Mouse (Mus musculus) midbrain, embryonic 10.5 days (tissue): ENCODE data around the gene Olfr1195. TPM values are rescaled to one million over a fixed set of nuclear protein-coding genes. Genes with fewer than 3 reads are reported as not detected.
"Not testable (repeated sequence)": the region's sequence is repeated elsewhere in the genome, so short reads cannot be mapped to it uniquely, and the experiment has no call there.

Experiments
- DNase-seq: peaks from one replicate; pipeline ENCODE4 v3.0.0-alpha.2; 2017; ENCODE audit warnings: low spot score
- H3K27ac ChIP-seq: fragments of 300-500 bp; sonication (generic); replicated peaks from 2 replicates; pipeline ENCODE4 v1.5.1; 2016; ENCODE audit warnings: mild to moderate bottlenecking
- H3K27me3 ChIP-seq: fragments of 300-500 bp; sonication (generic); 2 replicates; pipeline ENCODE4 v1.6.1; 2016; ENCODE audit warnings: low read depth, mild to moderate bottlenecking; ENCODE audit not compliant: poor library complexity, severe bottlenecking
- H3K36me3 ChIP-seq: fragments of 300-500 bp; sonication (generic); 2 replicates; pipeline ENCODE4 v1.6.1; 2016; ENCODE audit warnings: mild to moderate bottlenecking, moderate library complexity
- H3K4me1 ChIP-seq: fragments of 300-500 bp; sonication (generic); 2 replicates; pipeline ENCODE4 v1.6.1; 2016
- H3K4me3 ChIP-seq: fragments of 300-500 bp; sonication (generic); 2 replicates; pipeline ENCODE4 v1.5.1; 2016; ENCODE audit warnings: mild to moderate bottlenecking, moderate library complexity
- H3K9me3 ChIP-seq: fragments of 300-500 bp; sonication (generic); replicated peaks from 2 replicates; pipeline ENCODE4 v1.6.1; 2016; ENCODE audit warnings: mild to moderate bottlenecking
- WGBS: fragments of 180-500 bp; shearing (Covaris S2); methylation state at CpG from one replicate; pipeline ENCODE4 v1.1.7; 2016; 5-methylcytosine and 5-hydroxymethylcytosine counted together
- polyA plus RNA-seq: library from polyadenylated mRNA; unstranded; fragments of >200 nt; fragmentation: Nextera tagmentation; extraction: Ambion mirVana; gene quantifications from 2 replicates; pipeline ENCODE4 v1.2.1, GENCODE M21; 2016

The Olfr1195 gene
- not detected in 2 replicates for polyA plus RNA-seq

DNA sequence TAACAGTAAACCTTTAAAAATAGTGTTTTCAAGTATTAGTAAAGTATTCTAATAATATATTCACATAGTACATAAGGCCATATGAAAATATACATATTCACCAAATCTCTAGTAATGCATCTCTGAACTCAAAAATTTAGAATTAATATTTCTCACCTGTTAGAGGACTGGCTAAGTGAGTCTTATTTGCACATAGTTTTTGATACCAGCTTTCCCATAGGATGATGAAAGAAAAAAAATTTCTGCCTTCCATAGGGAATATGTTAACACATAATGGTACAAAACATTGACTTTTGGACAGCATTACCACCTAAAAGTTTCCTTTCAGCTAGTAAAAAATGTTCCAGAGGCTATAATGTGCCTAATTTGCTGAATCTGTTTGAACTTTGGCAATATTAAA is at the start of gene Olfr1195:
Gene Olfr1195 (minus strand): TSS at position 101 of the 400 bp plus-strand sequence.
- H3K36me3 ChIP-seq: no peaks in the 10 kb centered on the region
- H3K27ac ChIP-seq: no peak within 1 kb of the TSS
- H3K27me3 ChIP-seq: no peaks in the 10 kb centered on the region
- H3K4me3 ChIP-seq: no peak within 1 kb of the TSS
- H3K9me3 ChIP-seq: no peaks in the 10 kb centered on the region
- no peak for DNase-seq
- no peaks in the 10 kb centered on the region for H3K4me1 ChIP-seq

GRCm38 (mm10) chr2:88732266-88732665 is 43.3 kb upstream of the Olfr1195 start, which contains the start of gene Olfr1197:
TSS of gene Olfr1197 (minus strand) at chr2:88732366.
- H3K27ac ChIP-seq: no peak within 1 kb of the TSS
- H3K4me3 ChIP-seq: no peak within 1 kb of the TSS
- no peaks in the 10 kb centered on the region for H3K9me3 ChIP-seq
- no peaks in the 10 kb centered on the region for H3K36me3 ChIP-seq
- DNase-seq: no peak
- H3K27me3 ChIP-seq: no peaks in the 10 kb centered on the region
- no peaks in the 10 kb centered on the region for H3K4me1 ChIP-seq
- 83% methylated on average over 1 of the region's 1 CpGs for WGBS

GRCm38 (mm10) chr2:88704497-88704896 is 15.5 kb upstream of the Olfr1195 start, which contains the start of gene Olfr1196:
TSS of gene Olfr1196 (minus strand) at chr2:88704597.
- H3K27ac ChIP-seq: no peak within 1 kb of the TSS
- DNase-seq: no peak
- no peaks in the 10 kb centered on the region for H3K27me3 ChIP-seq
- no peak within 1 kb of the TSS for H3K4me3 ChIP-seq
- no peaks in the 10 kb centered on the region for H3K4me1 ChIP-seq
- 88% methylated on average over 2 of the region's 2 CpGs for WGBS
- no peaks in the 10 kb centered on the region for H3K36me3 ChIP-seq
- H3K9me3 ChIP-seq: no peaks in the 10 kb centered on the region

GRCm38 (mm10) chr2:88675328-88675727 is 13.7 kb downstream of the Olfr1195 start, which contains the start of gene Olfr1193:
TSS of gene Olfr1193 (plus strand) at chr2:88675628.
- not testable (repeated sequence) for H3K4me3 ChIP-seq, DNase-seq, H3K27ac ChIP-seq, H3K9me3 ChIP-seq, H3K4me1 ChIP-seq, H3K36me3 ChIP-seq, H3K27me3 ChIP-seq

DNA sequence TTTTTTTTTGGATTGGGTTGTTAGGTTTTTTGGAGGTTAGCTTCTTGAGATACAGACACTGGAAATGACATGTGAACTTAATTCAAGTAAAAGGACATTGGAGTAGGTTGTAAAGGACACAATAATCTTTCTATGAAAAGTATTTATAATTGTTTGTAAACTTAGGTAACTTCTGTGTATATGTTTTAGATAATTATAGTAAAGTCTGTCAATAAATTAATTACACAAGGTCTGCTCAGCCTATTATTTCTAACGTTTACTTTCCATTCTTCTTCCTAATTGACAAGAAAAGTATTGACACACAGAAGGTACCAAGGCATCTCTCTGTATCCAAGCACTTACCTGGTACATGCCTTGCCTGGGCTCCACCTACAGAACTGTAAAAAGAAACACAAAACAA is 40.8 kb downstream of the Olfr1195 start, which contains the start of gene Olfr1192-ps1:
Gene Olfr1192-ps1 (plus strand): TSS at position 301 of the 400 bp plus-strand sequence.
- no peak for DNase-seq

DNA sequence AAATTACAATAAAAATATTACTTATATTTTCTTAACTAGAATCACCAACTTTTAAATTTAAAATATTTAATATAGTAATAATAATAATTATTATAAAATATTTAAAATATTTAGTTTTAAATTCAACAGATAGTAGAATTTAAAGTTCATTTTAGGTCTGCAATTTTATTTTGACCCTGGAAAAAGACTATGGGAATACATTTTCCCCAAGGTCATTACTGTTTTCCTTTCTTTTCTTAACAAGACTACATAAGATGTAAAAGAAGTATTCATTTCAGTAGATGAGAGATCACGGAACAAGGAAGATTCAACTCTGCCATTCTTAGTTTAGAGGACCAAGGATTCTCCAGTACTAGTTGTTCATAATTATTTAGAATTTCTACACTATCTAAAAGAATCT is 48.7 kb downstream of the Olfr1195 start, which contains the start of gene Olfr1191-ps1:
Gene Olfr1191-ps1 (plus strand): TSS at position 301 of the 400 bp plus-strand sequence.
- H3K27me3 ChIP-seq, H3K27ac ChIP-seq, H3K36me3 ChIP-seq, DNase-seq, H3K9me3 ChIP-seq, H3K4me3 ChIP-seq, H3K4me1 ChIP-seq: not testable (repeated sequence)
- WGBS: 92% methylated on average over 1 of the region's 1 CpGs

More for the DNA sequence above, 40.8 kb downstream of the Olfr1195 start, which contains the start of gene Olfr1192-ps1:
- H3K4me1 ChIP-seq: no peaks in the 10 kb centered on the region
- H3K27ac ChIP-seq: no peak within 1 kb of the TSS
- WGBS: 55% methylated on average over 1 of the region's 1 CpGs
- no peaks in the 10 kb centered on the region for H3K36me3 ChIP-seq
- H3K4me3 ChIP-seq: no peak within 1 kb of the TSS
- H3K27me3 ChIP-seq: no peaks in the 10 kb centered on the region
- no peaks in the 10 kb centered on the region for H3K9me3 ChIP-seq

Other genes with a start within 250 kb of the Olfr1195 start
- gene Gm13757, start 240.1 kb downstream of the Olfr1195 start, polyA plus RNA-seq: not detected in 2 replicates
- not detected in 2 replicates for gene Olfr1183, start 234.3 kb downstream of the Olfr1195 start, polyA plus RNA-seq
- gene Olfr1184, start 205.6 kb downstream of the Olfr1195 start, polyA plus RNA-seq: not detected in 2 replicates
- gene Olfr1185-ps1, start 195.9 kb downstream of the Olfr1195 start, polyA plus RNA-seq: not detected in 2 replicates
- gene Olfr1186, start 170.6 kb downstream of the Olfr1195 start, polyA plus RNA-seq: not detected in 2 replicates
- not detected in 2 replicates for gene Olfr1188, start 132.3 kb downstream of the Olfr1195 start, polyA plus RNA-seq
- gene Olfr1189, start 102.7 kb downstream of the Olfr1195 start, polyA plus RNA-seq: not detected in 2 replicates
- not detected in 2 replicates for gene Olfr1191-ps1, start 48.6 kb downstream of the Olfr1195 start, polyA plus RNA-seq
- not detected in 2 replicates for gene Olfr1192-ps1, start 40.7 kb downstream of the Olfr1195 start, polyA plus RNA-seq
- gene Olfr1193, start 13.6 kb downstream of the Olfr1195 start, polyA plus RNA-seq: not detected in 2 replicates
- gene Olfr1196, start 15.4 kb upstream of the Olfr1195 start, polyA plus RNA-seq: not detected in 2 replicates
- gene Olfr1197, start 43.2 kb upstream of the Olfr1195 start, polyA plus RNA-seq: not detected in 2 replicates
- not detected in 2 replicates for gene Olfr1198, start 62.2 kb upstream of the Olfr1195 start, polyA plus RNA-seq
- gene Olfr1199, start 71.3 kb upstream of the Olfr1195 start, polyA plus RNA-seq: not detected in 2 replicates
- gene Olfr1200, start 81.3 kb upstream of the Olfr1195 start, polyA plus RNA-seq: not detected in 2 replicates
- gene Olfr1201, start 103.8 kb upstream of the Olfr1195 start, polyA plus RNA-seq: not detected in 2 replicates
- gene Olfr1202, start 125.3 kb upstream of the Olfr1195 start, polyA plus RNA-seq: not detected in 2 replicates
- gene Olfr1205, start 140.6 kb upstream of the Olfr1195 start, polyA plus RNA-seq: not detected in 2 replicates
- not detected in 2 replicates for gene Olfr1204, start 160.1 kb upstream of the Olfr1195 start, polyA plus RNA-seq
- not detected in 2 replicates for gene Olfr1206, start 174.0 kb upstream of the Olfr1195 start, polyA plus RNA-seq
- not detected in 2 replicates for gene Olfr1208, start 213.1 kb upstream of the Olfr1195 start, polyA plus RNA-seq
- not detected in 2 replicates for gene Olfr1209, start 226.0 kb upstream of the Olfr1195 start, polyA plus RNA-seq
- gene Olfr1211, start 248.9 kb upstream of the Olfr1195 start, polyA plus RNA-seq: not detected in 2 replicates